Mouse (Mus musculus) megakaryocyte, embryonic 14.5 days (primary cell): Measurements from ENCODE around the gene Gata2.

ENCODE experiments used
- FLI1 ChIP-seq: IDR thresholded peaks from 2 replicates; pipeline ENCODE4 v1.6.1; 2012; ENCODE audit warnings: low read length, inconsistent platforms, mixed read lengths
- GATA1 ChIP-seq: IDR thresholded peaks from 3 replicates; pipeline ENCODE4 v1.6.1; 2012; ENCODE audit warnings: mixed read lengths, low read length, inconsistent platforms, borderline replicate concordance

- TF ChIP-seq FLI1 (no peak), GATA1 (no peak)
Measured at GRCm38 (mm10) chr6:88205386-88205700, 11.7 kb downstream of the Gata2 start.
